Mouse (Mus musculus) hindbrain, postnatal 0 days (tissue): ENCODE results near the gene Sympk. TPM values are rescaled to one million over a fixed set of nuclear protein-coding genes. Genes with fewer than 3 reads are reported as not detected.
"Not testable (repeated sequence)": the region's sequence is repeated elsewhere in the genome, so short reads cannot be mapped to it uniquely, and the experiment has no call there.

Experiments
- ATAC-seq: fragments of 200-750 bp; cut with Nextera tagmentation; 2 replicates; pipeline ENCODE4 v1.8.0; 2017; ENCODE audit warnings: mild to moderate bottlenecking, moderate TSS enrichment, moderate library complexity
- DNase-seq: peaks from one replicate; pipeline ENCODE4 v3.0.0-alpha.2; 2015; ENCODE audit warnings: low spot score
- H3K27ac ChIP-seq: fragments of 300-500 bp; sonication (generic); 2 replicates; pipeline ENCODE4 v1.5.1; 2014; ENCODE audit warnings: mild to moderate bottlenecking
- H3K27me3 ChIP-seq: fragments of 300-500 bp; sonication (generic); 2 replicates; pipeline ENCODE4 v1.6.1; 2014; ENCODE audit warnings: low read length, mixed read lengths; ENCODE audit not compliant: insufficient read depth
- H3K36me3 ChIP-seq: fragments of 300-500 bp; sonication (generic); 2 replicates; pipeline ENCODE4 v1.6.1; 2014; ENCODE audit warnings: low read length, mixed read lengths; ENCODE audit not compliant: insufficient read depth
- H3K4me1 ChIP-seq: fragments of 300-500 bp; sonication (generic); 2 replicates; pipeline ENCODE4 v1.6.1; 2014; ENCODE audit warnings: antibody characterized with exemption, low read length, mixed read lengths; ENCODE audit not compliant: insufficient read depth
- H3K4me2 ChIP-seq: fragments of 300-500 bp; sonication (generic); 2 replicates; pipeline ENCODE4 v1.6.1; 2014; ENCODE audit warnings: low read depth, mild to moderate bottlenecking, low read length, moderate library complexity, mixed read lengths
- H3K4me3 ChIP-seq: fragments of 300-500 bp; sonication (generic); 2 replicates; pipeline ENCODE4 v1.5.1; 2014; ENCODE audit warnings: low read length
- H3K9ac ChIP-seq: fragments of 300-500 bp; sonication (generic); replicated peaks from 2 replicates; pipeline ENCODE4 v1.6.1; 2014; ENCODE audit warnings: mild to moderate bottlenecking, low read length, moderate library complexity, mixed read lengths
- H3K9me3 ChIP-seq: fragments of 300-500 bp; sonication (generic); 2 replicates; pipeline ENCODE4 v1.6.1; 2016; ENCODE audit warnings: low read length, mixed read lengths
- CTCF ChIP-seq: IDR thresholded peaks from 2 replicates; pipeline ENCODE4 v1.5.1; 2016; ENCODE audit warnings: antibody characterized with exemption, control low read depth, low read depth
- WGBS: fragments of 180-500 bp; shearing (Covaris S2); extraction: QIAGEN DNeasy Blood & Tissue Kit; methylation state at CpG from one replicate; pipeline ENCODE4 v1.1.7; 2014; 5-methylcytosine and 5-hydroxymethylcytosine counted together
- polyA plus RNA-seq: library from polyadenylated mRNA; unstranded; fragments of >200 nt; fragmentation: Nextera tagmentation; extraction: Ambion mirVana; gene quantifications from 2 replicates; pipeline ENCODE4 v1.2.1, GENCODE M21; 2015
- total RNA-seq: library from RNA; depleted of rRNA; stranded (reverse); fragments of >200 nt; gene quantifications from 2 replicates; pipeline ENCODE4 v1.2.3, GENCODE M21; 2014

Gene Sympk
- total and polyA plus RNA-seq, 2 experiments from 2014 or later, result 19.2 to 85.4 TPM

- no peak overlapping the region for H3K4me2 ChIP-seq
- no peak overlapping the region for H3K9ac ChIP-seq
- ATAC-seq (no peak), DNase-seq (peak; percentile 81)
- no peak overlapping the region for H3K27ac ChIP-seq
- no peaks in the 10 kb centered on the region for H3K9me3 ChIP-seq
- peaks cover 13% of the 10 kb centered on the region for H3K27me3 ChIP-seq
- no peaks in the 10 kb centered on the region for H3K36me3 ChIP-seq
- WGBS, result 4% methylated on average over 2 of the region's 2 CpGs
- H3K4me3 ChIP-seq, result no peak overlapping the region
- peak; percentile 84 for TF ChIP-seq CTCF
- no peaks in the 10 kb centered on the region for H3K4me1 ChIP-seq
These were observed 44.5 kb downstream of the Sympk start for GRCm38 (mm10) chr7:19068707-19069106.

- 52% methylated on average over 3 of the region's 3 CpGs for WGBS
- no peak overlapping the region for H3K4me3 ChIP-seq
- no peak for ATAC-seq
These were observed 45.3 kb downstream of the Sympk start for GRCm38 (mm10) chr7:19069500-19069899.

GRCm38 (mm10) chr7:19071024-19071423 lies 46.8 kb downstream of the Sympk start:
- not testable (repeated sequence) for ATAC-seq, H3K36me3 ChIP-seq, H3K9me3 ChIP-seq, H3K4me1 ChIP-seq, H3K27me3 ChIP-seq, H3K4me3 ChIP-seq, H3K4me2 ChIP-seq, H3K9ac ChIP-seq, H3K27ac ChIP-seq, DNase-seq
- TF ChIP-seq CTCF, result peak; percentile 29
- WGBS, result 55% methylated on average over 3 of the region's 3 CpGs

More at GRCm38 (mm10) chr7:19069500-19069899, 45.3 kb downstream of the Sympk start:
- TF ChIP-seq CTCF, result peak; percentile 62
- Histone ChIP-seq H3K27ac (no peak overlapping the region), H3K4me1 (no peaks in the 10 kb centered on the region), H3K4me2 (no peak overlapping the region), H3K36me3 (no peaks in the 10 kb centered on the region), H3K9me3 (no peaks in the 10 kb centered on the region), H3K9ac (no peak overlapping the region), H3K27me3 (peaks cover 13% of the 10 kb centered on the region)
- DNase-seq, result peak; percentile 44

- Histone ChIP-seq H3K36me3 (peaks cover 6% of the 10 kb centered on the region; the same call in 1 of the 2 replicates), H3K27ac (no peak overlapping the region), H3K9ac (no peak overlapping the region), H3K9me3 (no peaks in the 10 kb centered on the region), H3K4me3 (no peak overlapping the region), H3K27me3 (no peaks in the 10 kb centered on the region), H3K4me2 (no peak overlapping the region), H3K4me1 (peaks cover 11% of the 10 kb centered on the region)
- peak; percentile 68 for TF ChIP-seq CTCF
- 81% methylated on average over 9 of the region's 9 CpGs for WGBS
- DNase-seq, result no peak
- ATAC-seq, result no peak
These were observed 49.3 kb downstream of the Sympk start for GRCm38 (mm10) chr7:19073504-19073903.

- H3K9me3 ChIP-seq, result no peaks in the 10 kb centered on the region
- no peak overlapping the region for H3K27ac ChIP-seq
- ATAC-seq, result no peak
- H3K4me2 ChIP-seq, result no peak overlapping the region
- 94% methylated on average over 6 of the region's 6 CpGs for WGBS
- no peak overlapping the region for H3K4me3 ChIP-seq
- no peak; the same call in 1 of the 2 replicates for TF ChIP-seq CTCF
- peaks cover 11% of the 10 kb centered on the region for H3K4me1 ChIP-seq
- H3K36me3 ChIP-seq, result peaks cover 11% of the 10 kb centered on the region; the same call in 1 of the 2 replicates
- H3K27me3 ChIP-seq, result no peaks in the 10 kb centered on the region
- no peak overlapping the region for H3K9ac ChIP-seq
- DNase-seq, result no peak
These were observed 50.3 kb downstream of the Sympk start for GRCm38 (mm10) chr7:19074494-19074893.

- ATAC-seq (no peak), DNase-seq (no peak)
- Histone ChIP-seq H3K36me3 (peaks cover 19% of the 10 kb centered on the region), H3K4me2 (peak overlapping the region; percentile 86), H3K27me3 (no peaks in the 10 kb centered on the region), H3K9me3 (no peaks in the 10 kb centered on the region), H3K4me1 (peaks cover 11% of the 10 kb centered on the region), H3K4me3 (peak overlapping the region; percentile 100), H3K9ac (peak overlapping the region; percentile 37; the same call in 1 of the 2 replicates), H3K27ac (peak overlapping the region; percentile 66; the same call in 1 of the 2 replicates)
- WGBS, result 52% methylated on average over 5 of the region's 5 CpGs
- TF ChIP-seq CTCF, result 0 out of 2 replicates have a peak, but pooled peaks have one; percentile 3
These were observed 51.1 kb downstream of the Sympk start for GRCm38 (mm10) chr7:19075231-19075630.
